Comparison of ENCODE assay signal across 9 mouse cellular contexts in the genomic region with DNA sequence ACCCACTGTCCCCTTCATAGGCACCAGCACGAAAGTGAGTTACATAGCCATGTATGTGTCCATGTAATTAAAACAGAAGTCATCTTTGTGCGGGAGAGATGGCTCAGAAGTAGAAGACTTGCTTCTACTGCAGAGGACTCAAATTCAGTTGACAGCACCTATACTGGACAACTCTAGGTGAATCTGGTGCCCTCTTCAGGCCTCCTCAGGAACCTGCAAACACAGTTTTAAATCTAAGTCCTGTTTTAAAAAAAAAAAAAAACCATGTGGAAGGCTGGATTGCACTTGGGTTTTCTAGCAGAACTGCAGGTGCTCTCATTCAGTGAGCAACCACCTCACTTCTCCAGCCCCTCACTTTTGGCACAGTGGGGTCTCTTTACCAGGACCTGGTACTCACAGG. TPM values are rescaled to one million over a fixed set of nuclear protein-coding genes. Genes with fewer than 3 reads are reported as not detected.
A peak's percentile ranks its signal among the peaks of the same experiment; 100 is the strongest.
DNase-seq lines count a peak whose midpoint lies in the region; ATAC-seq and TF ChIP-seq lines count a peak whose summit lies in the region.
"Had no signal": no experiment of that assay in that cellular context is flagged by ENCODE, and none has a peak within 500 bp of the region (broad histone marks: within the 10 kb centered on the region; RNA-seq: fewer than 3 reads in every experiment).

No protein-coding gene starts in this region.

- H3K9ac ChIP-seq in hindbrain, embryonic 11.5 days (ENCODE audit: low read depth, low read length), result no peak overlapping the region
- no peak overlapping the region for H3K9ac ChIP-seq in hindbrain, embryonic 12.5 days
- no peak overlapping the region for H3K9ac ChIP-seq in kidney, postnatal 0 days (ENCODE audit: low read depth, low read length)
- H3K9ac ChIP-seq in intestine, embryonic 15.5 days, result no peak overlapping the region
- H3K9ac ChIP-seq: hindbrain, embryonic 15.5 days had no signal

- ATAC-seq in hindbrain, embryonic 11.5 days (ENCODE audit: low FRiP score), result 0 out of 2 replicates have a peak, but pooled peaks have one; percentile 27
- no peak for ATAC-seq in hindbrain, embryonic 12.5 days (ENCODE audit: low FRiP score)
- ATAC-seq in CD4-positive, CD25-positive, alpha-beta regulatory T cell, adult 4 months, result peak; percentile 75
- ATAC-seq in kidney, postnatal 0 days (replicated peaks; ENCODE audit: low FRiP score, low read depth), result no peak
- ATAC-seq in intestine, embryonic 15.5 days, result no peak

- WGBS in hindbrain, embryonic 11.5 days, result 82% methylated on average over 2 of the region's 2 CpGs
- 80% methylated on average over 2 of the region's 2 CpGs for WGBS in hindbrain, embryonic 12.5 days
- WGBS in kidney, postnatal 0 days, result 71% methylated on average over 2 of the region's 2 CpGs
- 74% methylated on average over 2 of the region's 2 CpGs for WGBS in intestine, embryonic 15.5 days

- no peaks in the 10 kb centered on the region for H3K36me3 ChIP-seq in hindbrain, embryonic 11.5 days (ENCODE audit: control insufficient read depth, insufficient read depth, low read length)
- H3K36me3 ChIP-seq in hindbrain, embryonic 12.5 days, result no peaks in the 10 kb centered on the region
- no peaks in the 10 kb centered on the region for H3K36me3 ChIP-seq in kidney, postnatal 0 days (ENCODE audit: insufficient read depth, low read length)
- H3K36me3 ChIP-seq in intestine, embryonic 15.5 days, result no peaks in the 10 kb centered on the region
- H3K36me3 ChIP-seq: hindbrain, embryonic 15.5 days had no signal

- H3K27ac ChIP-seq in hindbrain, embryonic 11.5 days (ENCODE audit: low read depth, low read length), result no peak overlapping the region
- H3K27ac ChIP-seq in hindbrain, embryonic 12.5 days, result no peak overlapping the region
- H3K27ac ChIP-seq in kidney, postnatal 0 days, result no peak overlapping the region
- H3K27ac ChIP-seq in intestine, embryonic 15.5 days, result no peak overlapping the region
- H3K27ac ChIP-seq: hindbrain, embryonic 15.5 days had no signal

- H3K4me3 ChIP-seq in hindbrain, embryonic 11.5 days (ENCODE audit: low read depth, low read length), result no peak overlapping the region
- no peak overlapping the region for H3K4me3 ChIP-seq in hindbrain, embryonic 12.5 days
- H3K4me3 ChIP-seq in kidney, postnatal 0 days (replicated peaks; ENCODE audit: low read depth, low read length), result no peak overlapping the region
- no peak overlapping the region for H3K4me3 ChIP-seq in intestine, embryonic 15.5 days (replicated peaks)
- H3K4me3 ChIP-seq: hindbrain, embryonic 15.5 days had no signal

- no peaks in the 10 kb centered on the region for H3K9me3 ChIP-seq in hindbrain, embryonic 11.5 days (ENCODE audit: control insufficient read depth, low read length)
- no peaks in the 10 kb centered on the region for H3K9me3 ChIP-seq in hindbrain, embryonic 12.5 days (replicated peaks)
- H3K9me3 ChIP-seq in kidney, postnatal 0 days (replicated peaks; ENCODE audit: low read length), result no peaks in the 10 kb centered on the region
- H3K9me3 ChIP-seq in intestine, embryonic 15.5 days, result no peaks in the 10 kb centered on the region
- H3K9me3 ChIP-seq: hindbrain, embryonic 15.5 days had no signal

- DNase-seq in hindbrain, embryonic 11.5 days (ENCODE audit: low spot score), result no peak
- peak; percentile 27 for DNase-seq in cerebellum, adult 11 months
- DNase-seq in kidney, postnatal 0 days (ENCODE audit: low spot score), result peak; percentile 53
- peak; percentile 51 for DNase-seq in retina, postnatal 1 day
- DNase-seq in gastrocnemius, adult 8-10 months (ENCODE audit: low spot score in 2 of 2), result no peak

- no peaks in the 10 kb centered on the region for H3K4me1 ChIP-seq in hindbrain, embryonic 11.5 days (replicated peaks; ENCODE audit: control insufficient read depth, insufficient read depth, low read length)
- H3K4me1 ChIP-seq in hindbrain, embryonic 12.5 days, result peaks cover 7% of the 10 kb centered on the region; the same call in 1 of the 2 replicates
- H3K4me1 ChIP-seq in kidney, postnatal 0 days (replicated peaks; ENCODE audit: insufficient read depth, low read length), result no peaks in the 10 kb centered on the region
- H3K4me1 ChIP-seq in intestine, embryonic 15.5 days (replicated peaks), result peaks cover 5% of the 10 kb centered on the region; the same call in 1 of the 2 replicates
- H3K4me1 ChIP-seq: hindbrain, embryonic 15.5 days had no signal

- H3K4me2 ChIP-seq in hindbrain, embryonic 11.5 days (replicated peaks; ENCODE audit: low read depth, low read length), result no peak overlapping the region
- no peak overlapping the region for H3K4me2 ChIP-seq in hindbrain, embryonic 12.5 days (replicated peaks)
- H3K4me2 ChIP-seq in kidney, postnatal 0 days (ENCODE audit: low read length), result no peak overlapping the region
- no peak overlapping the region for H3K4me2 ChIP-seq in intestine, embryonic 15.5 days (replicated peaks)
- H3K4me2 ChIP-seq: hindbrain, embryonic 15.5 days had no signal

- H3K27me3 ChIP-seq in hindbrain, embryonic 11.5 days (ENCODE audit: control insufficient read depth, insufficient read depth, low read length), result no peaks in the 10 kb centered on the region
- H3K27me3 ChIP-seq in hindbrain, embryonic 12.5 days, result no peaks in the 10 kb centered on the region
- no peaks in the 10 kb centered on the region for H3K27me3 ChIP-seq in kidney, postnatal 0 days (ENCODE audit: insufficient read depth, low read length)
- H3K27me3 ChIP-seq in intestine, embryonic 15.5 days (replicated peaks), result no peaks in the 10 kb centered on the region
- H3K27me3 ChIP-seq: hindbrain, embryonic 15.5 days had no signal

- TF ChIP-seq CTCF in kidney, postnatal 0 days (IDR thresholded peaks at IDR 0.05; ENCODE audit: low read depth), result peak; percentile 67

RNA-seq across cellular contexts. Expression of a gene that starts 16.1 kb away (rescaled TPM):
- 5.9 and 7.9 TPM in 2 replicates for polyA plus RNA-seq in hindbrain, embryonic 11.5 days (2014; fragmentation: Nextera tagmentation; extraction: Ambion mirVana)
- 7.2 and 8.6 TPM in 2 replicates for polyA plus RNA-seq in hindbrain, embryonic 12.5 days (2016; fragmentation: Nextera tagmentation; extraction: Ambion mirVana)
- polyA plus RNA-seq in CD4-positive, CD25-positive, alpha-beta regulatory T cell, adult 4 months (2017; shearing (Covaris generic)), result 1 to 10 TPM in 1 of 2 experiments, under 1 TPM in 1; 0.73 to 1.4 TPM
- 7.9 and 8.6 TPM in 2 replicates for polyA plus RNA-seq in kidney, postnatal 0 days (2015; fragmentation: Nextera tagmentation; extraction: Ambion mirVana)
- 6.0 and 6.3 TPM in 2 replicates for polyA plus RNA-seq in intestine, embryonic 15.5 days (2015; fragmentation: Nextera tagmentation; extraction: Ambion mirVana)
- 1 to 10 TPM; 3.5 to 5.2 (median 4.8) TPM for total RNA-seq in gastrocnemius, adult 8-10 months (2022)

Comparison
In these comparisons a context has a peak if more than half of its experiments do, and no peak if none do; other contexts are left out.
1. ATAC-seq: peak in hindbrain, embryonic 11.5 days (single experiment) and CD4-positive, CD25-positive, alpha-beta regulatory T cell, adult 4 months (single experiment); none in hindbrain, embryonic 12.5 days (single experiment), kidney, postnatal 0 days (single experiment) and intestine, embryonic 15.5 days (single experiment).
2. DNase-seq: peak in cerebellum, adult 11 months (single experiment), kidney, postnatal 0 days (single experiment) and retina, postnatal 1 day (single experiment); none in hindbrain, embryonic 11.5 days (single experiment) and gastrocnemius, adult 8-10 months (0 of 2).